Mouse (Mus musculus) bone marrow macrophage, adult 2 months (primary cell): ENCODE measurements around the gene Simc1. TPM values are rescaled to one million over a fixed set of nuclear protein-coding genes. Genes with fewer than 3 reads are reported as not detected.

Source experiments
- H3K27ac ChIP-seq: 2 replicates; pipeline ENCODE4 v1.5.1; 2012; ENCODE audit warnings: low read depth, low read length; ENCODE audit not compliant: insufficient read depth
- H3K4me1 ChIP-seq: 2 replicates; pipeline ENCODE4 v1.6.1; 2012; ENCODE audit warnings: low read length; ENCODE audit not compliant: control insufficient read depth, insufficient read depth
- H3K4me3 ChIP-seq: 2 replicates; pipeline ENCODE4 v1.5.1; 2012; ENCODE audit warnings: mild to moderate bottlenecking, low read length, moderate library complexity; ENCODE audit not compliant: insufficient read depth
- CTCF ChIP-seq: IDR thresholded peaks from 2 replicates; pipeline ENCODE4 v1.5.1; 2012; ENCODE audit warnings: low read depth, mild to moderate bottlenecking, low read length, moderate library complexity
- POLR2A ChIP-seq: IDR thresholded peaks from 2 replicates; pipeline ENCODE4 v1.6.1; 2012; ENCODE audit warnings: mild to moderate bottlenecking, low read depth, low read length, borderline replicate concordance
- polyA plus RNA-seq: library from polyadenylated mRNA; stranded (reverse); fragments of >200 nt; gene quantifications from 2 replicates; pipeline ENCODE4 v1.2.4, GENCODE M21; 2012; ENCODE audit not compliant: missing spikeins, insufficient read depth, insufficient read length

Simc1 gene
- polyA plus RNA-seq, 1 experiment: 3.6 TPM

DNA sequence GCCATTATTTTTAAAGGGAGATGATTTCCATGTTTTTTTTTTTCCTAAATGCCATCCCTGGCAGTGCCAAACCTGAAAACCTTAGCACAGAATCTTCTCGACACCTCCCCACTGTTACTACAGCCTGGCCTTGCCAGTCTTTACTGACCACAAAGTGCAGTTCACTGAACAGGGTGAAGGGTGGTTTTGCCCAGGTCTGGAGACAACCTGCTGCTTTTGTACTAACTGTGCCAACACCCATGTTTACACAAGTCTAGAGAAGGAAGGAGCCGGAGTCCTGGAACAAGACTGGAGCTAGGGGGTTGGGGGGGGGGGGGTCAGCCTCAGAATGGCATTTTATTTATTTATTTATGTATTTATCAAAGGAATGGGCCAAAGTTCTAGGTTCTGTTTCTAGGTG is 77.8 kb downstream of the Simc1 start:
- Histone ChIP-seq H3K4me3 (no peak overlapping the region), H3K27ac (no peak overlapping the region), H3K4me1 (peaks cover 27% of the 10 kb centered on the region)
- TF ChIP-seq CTCF (no peak), POLR2A (no peak)

DNA sequence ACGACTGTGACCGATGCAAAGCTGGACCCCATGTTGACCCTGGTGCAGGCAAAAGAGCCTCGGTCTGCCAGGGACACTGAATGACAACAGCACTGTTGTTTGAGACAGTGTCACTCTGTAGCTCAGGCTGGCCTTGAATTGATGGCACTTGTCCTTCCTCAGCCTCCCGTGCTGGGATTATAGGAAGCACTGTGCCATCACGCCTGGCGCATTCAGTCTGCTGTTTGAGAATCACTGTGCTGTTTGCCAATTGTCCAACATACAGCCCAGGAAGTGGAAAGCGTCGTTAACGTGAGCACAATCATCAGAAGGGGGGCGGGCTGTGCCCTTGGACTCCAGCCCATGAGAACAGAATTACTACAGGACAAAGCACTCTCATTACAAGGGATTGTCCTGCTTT is 78.5 kb downstream of the Simc1 start:
- peaks cover 23% of the 10 kb centered on the region for H3K4me1 ChIP-seq
- H3K27ac ChIP-seq: no peak overlapping the region
- no peak overlapping the region for H3K4me3 ChIP-seq

DNA sequence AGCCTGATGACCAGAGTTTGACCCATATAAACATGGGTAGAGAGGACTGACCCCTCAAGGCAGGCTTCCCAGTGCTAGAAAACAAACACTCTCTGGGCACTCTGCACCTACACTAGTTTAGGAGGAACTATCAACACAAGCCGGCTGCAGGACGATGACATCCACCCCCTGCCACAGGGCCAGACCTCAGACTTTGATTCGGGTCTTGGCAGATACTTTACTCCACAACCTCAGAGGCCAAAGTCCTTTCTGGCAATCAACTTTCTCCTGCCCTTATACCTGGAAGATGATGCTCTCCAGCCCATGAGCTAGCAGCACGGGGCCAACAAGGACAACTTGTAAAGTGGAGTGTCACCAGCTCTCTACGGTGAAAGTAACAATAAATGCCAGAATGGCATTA is 79.3 kb downstream of the Simc1 start:
- no peak overlapping the region for H3K27ac ChIP-seq
- no peak for TF ChIP-seq CTCF
- no peak for TF ChIP-seq POLR2A
- no peak overlapping the region for H3K4me3 ChIP-seq
- peaks cover 19% of the 10 kb centered on the region for H3K4me1 ChIP-seq

More for the DNA sequence above, 78.5 kb downstream of the Simc1 start:
- TF ChIP-seq CTCF: no peak
- TF ChIP-seq POLR2A: no peak

DNA sequence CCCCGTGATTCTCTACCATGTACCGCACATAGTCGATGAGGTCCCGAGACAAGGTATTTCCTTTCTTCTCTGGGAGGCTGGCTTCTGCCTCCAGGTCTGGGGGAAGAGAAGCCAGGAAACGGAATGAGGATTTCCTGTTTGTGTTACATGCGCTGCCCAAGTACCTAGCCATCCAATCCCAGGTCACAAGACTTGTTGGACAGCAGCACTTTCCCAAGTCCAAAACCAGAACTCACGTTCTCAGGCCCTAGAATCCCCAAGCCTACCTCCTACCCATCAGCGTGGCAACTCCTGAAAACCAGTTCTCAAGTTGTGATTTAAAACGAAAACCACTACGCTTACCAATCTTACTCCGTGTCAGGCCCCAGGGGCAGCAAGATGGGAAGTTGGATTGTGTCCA is 82.3 kb downstream of the Simc1 start:
- no peak overlapping the region for H3K4me3 ChIP-seq
- H3K27ac ChIP-seq: no peak overlapping the region
- TF ChIP-seq CTCF (no peak), POLR2A (no peak)
- peaks cover 7% of the 10 kb centered on the region for H3K4me1 ChIP-seq

DNA sequence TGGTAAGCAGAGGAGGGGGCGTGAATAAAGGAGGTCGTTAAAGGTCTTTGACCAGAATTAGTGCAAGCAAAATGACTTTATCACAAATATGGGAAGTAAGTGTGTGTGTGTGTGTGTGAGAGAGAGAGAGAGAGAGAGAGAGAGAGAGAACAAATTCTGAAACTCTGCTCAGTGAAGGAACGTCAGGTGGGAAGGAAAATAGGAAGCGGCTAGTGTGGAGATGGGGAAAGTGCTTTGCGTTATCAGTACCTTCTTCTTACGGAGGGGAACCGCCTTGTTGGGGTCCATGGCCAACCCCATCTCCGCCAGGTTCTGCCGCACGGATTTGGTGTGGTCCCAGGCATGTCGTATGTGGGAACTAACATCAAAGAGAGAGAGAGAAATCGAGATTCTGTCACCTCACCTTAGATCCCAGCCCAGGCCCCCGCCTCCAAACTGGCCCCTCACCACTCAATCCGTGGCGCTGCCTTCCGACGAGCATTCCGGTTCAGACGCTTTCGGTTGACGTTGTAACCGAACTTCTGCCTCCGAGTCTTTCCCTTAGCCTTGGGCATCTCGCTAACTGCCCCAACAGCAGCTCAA is 85.9 kb downstream of the Simc1 start:
- peaks cover 15% of the 10 kb centered on the region for H3K4me1 ChIP-seq
- H3K4me3 ChIP-seq: peak overlapping the region; percentile 84
- peak overlapping the region; percentile 56 for H3K27ac ChIP-seq
- TF ChIP-seq CTCF: no peak

DNA sequence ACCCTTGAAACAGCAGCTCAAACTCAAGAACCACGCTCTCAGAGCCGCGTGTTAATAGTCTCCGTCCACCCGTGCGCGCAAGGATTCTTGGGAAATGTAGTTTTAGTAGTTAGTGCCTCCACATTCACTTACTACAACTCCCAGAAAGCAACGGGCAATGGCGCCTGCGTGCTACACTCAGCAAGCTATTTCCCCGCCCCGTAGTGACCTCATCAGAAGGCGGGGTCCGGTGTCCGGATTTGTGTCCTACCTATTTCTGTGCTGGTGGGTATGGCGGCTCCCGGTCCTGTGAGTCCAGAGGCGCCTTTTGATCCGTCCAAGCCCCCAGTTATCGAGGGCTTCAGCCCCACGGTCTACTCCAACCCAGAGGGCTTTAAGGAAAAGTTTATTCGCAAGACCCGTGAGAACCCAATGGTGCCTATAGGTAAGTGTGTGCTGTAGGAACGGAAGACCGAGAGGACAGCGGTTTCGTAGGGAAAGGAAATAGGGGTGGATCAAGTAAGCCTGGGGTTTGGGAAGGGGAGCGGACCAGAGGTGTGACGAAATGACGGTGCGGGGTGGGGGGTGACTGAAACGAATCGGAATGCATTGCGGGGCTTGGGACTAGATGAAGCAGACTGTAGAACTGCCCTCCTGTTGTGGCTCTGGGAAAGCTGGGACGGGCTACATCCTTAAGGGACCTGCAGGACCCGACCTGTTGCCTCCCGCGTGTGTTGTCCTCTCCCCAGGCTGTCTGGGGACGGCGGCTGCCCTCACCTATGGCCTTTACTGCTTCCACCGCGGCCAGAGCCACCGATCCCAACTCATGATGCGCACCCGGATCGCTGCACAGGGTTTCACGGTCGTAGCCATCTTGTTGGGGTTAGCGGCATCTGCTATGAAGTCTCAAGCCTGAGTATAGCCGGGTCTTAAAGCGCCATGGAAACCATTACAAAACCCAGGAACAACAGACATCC is 86.7 kb downstream of the Simc1 start, which contains the start of the genes Nop16 and Higd2a:
Gene Nop16, minus strand, starts transcription at position 95 of the 956 bp plus-strand sequence.
Gene Higd2a, plus strand, starts transcription at position 212 of the 956 bp plus-strand sequence.
- peak within 1 kb of the TSS; percentile 56 for H3K27ac ChIP-seq
- peaks cover 15% of the 10 kb centered on the region for H3K4me1 ChIP-seq
- TF ChIP-seq CTCF (no peak), POLR2A (no peak; the same call in 1 of the 2 replicates)
- H3K4me3 ChIP-seq: peak within 1 kb of the TSS; percentile 84

DNA sequence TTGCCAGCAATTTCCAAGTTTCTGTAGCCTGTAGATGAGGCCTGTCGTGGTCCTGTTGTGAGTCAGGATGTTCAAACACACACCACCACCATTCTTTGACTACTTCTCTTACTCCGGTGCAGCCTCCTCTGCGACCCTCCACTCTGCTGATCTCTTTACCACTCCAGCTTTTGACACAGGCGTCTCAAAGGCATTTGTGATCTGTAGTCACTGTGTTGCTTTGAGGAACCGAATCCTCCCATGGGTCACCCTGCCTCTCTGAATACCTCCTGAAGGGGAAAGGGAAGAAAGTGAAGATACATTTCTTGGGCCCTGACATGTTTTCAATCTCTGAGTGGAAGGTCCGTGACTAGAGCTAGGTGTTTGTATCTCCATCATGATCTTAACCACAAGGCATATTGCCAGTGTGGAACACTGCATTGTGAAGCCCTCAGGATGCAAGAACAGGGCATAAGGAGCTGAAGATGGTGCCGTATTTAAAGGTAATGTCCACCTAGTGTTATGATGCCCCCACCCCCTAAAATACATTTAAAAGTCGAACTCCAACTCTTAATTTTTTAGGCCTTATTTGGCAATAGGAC is 88.3 kb downstream of the Simc1 start:
- TF ChIP-seq CTCF (no peak), POLR2A (no peak)
- H3K27ac ChIP-seq: no peak overlapping the region
- H3K4me3 ChIP-seq: no peak overlapping the region
- peaks cover 13% of the 10 kb centered on the region for H3K4me1 ChIP-seq

DNA sequence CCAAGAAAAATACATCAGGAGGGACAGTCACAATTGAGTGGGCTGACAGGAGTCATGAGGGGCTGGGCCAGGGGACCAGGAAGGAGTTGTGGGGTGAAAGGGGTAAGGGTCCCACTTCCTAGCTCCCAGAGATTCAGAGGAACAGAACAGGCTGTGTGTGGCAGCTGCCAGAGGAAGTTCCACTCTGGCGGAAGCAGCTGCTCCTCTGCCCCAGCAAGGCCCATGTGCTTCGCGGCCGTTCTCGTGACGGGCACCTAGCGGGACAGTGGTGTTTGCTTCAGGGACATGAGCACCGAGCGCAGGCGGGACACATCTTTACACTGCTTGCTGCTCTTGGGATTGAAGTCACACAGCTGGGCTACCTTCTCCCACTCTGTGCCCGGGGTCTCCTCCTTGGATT is 90.0 kb downstream of the Simc1 start:
- Histone ChIP-seq H3K4me1 (peaks cover 9% of the 10 kb centered on the region), H3K4me3 (no peak overlapping the region), H3K27ac (no peak overlapping the region)
- no peak for TF ChIP-seq POLR2A

DNA sequence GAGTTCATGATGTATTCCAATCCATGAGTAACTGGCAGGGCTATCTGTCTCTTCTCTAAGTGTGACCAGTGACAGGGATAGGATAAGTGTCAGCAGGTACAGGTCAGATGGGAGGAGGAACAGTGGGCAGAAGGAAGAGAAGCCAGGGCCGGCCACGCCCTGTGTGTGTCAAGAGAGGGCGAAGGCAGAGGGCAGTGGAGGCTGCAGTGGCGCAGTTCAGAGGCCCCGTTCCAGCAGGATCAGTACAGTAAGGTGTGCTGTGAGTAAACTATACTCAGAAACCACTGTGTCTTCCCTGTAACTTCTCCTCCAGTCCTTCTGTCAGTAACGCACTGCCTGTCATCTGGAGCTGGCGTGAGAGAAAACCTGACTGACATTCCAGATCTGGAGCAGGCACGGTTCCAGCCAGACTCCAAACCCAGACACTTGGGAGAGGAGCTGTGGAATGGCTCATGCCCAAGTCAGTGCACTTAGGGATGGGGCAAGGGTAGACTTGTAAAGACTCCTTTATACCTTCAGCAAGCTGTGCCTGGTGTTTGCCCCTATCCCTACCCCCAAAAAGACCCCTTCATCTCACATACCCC is 92.6 kb downstream of the Simc1 start:
- Histone ChIP-seq H3K27ac (no peak overlapping the region), H3K4me1 (peaks cover 7% of the 10 kb centered on the region), H3K4me3 (no peak overlapping the region)
- no peak for TF ChIP-seq POLR2A
- no peak for TF ChIP-seq CTCF

DNA sequence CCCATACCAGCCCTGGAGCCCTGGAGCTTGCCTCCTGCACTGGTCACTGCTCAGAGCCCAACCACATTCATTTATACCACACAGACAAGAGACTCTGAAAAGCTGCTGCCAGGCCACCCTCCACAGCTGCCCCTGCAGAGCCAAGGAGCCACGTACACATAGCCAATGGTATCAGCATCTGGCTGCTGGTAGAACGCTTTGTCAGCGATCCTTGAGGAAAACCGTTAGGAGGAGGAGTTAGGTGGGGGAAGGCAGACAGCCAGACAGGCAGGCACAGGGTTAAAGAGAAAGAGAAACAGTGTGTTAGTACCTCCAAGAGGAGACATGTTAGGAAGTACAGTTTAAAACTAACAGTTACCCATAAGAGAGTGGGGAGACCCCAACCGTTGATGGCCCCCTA is 93.3 kb downstream of the Simc1 start:
- TF ChIP-seq POLR2A (no peak), CTCF (no peak)

More for the DNA sequence above, 93.3 kb downstream of the Simc1 start:
- no peak overlapping the region for H3K4me3 ChIP-seq
- peaks cover 2% of the 10 kb centered on the region for H3K4me1 ChIP-seq
- H3K27ac ChIP-seq: no peak overlapping the region
